Mouse (Mus musculus) CH12.LX (cell line): ENCODE data around the gene Prss41. TPM values are rescaled to one million over a fixed set of nuclear protein-coding genes. Genes with fewer than 3 reads are reported as not detected.

Source experiments
- DNase-seq: peaks from one replicate; pipeline ENCODE4 v3.0.0-alpha.2; 2013; ENCODE audit errors: extremely low read depth
- H3K27ac ChIP-seq: 2 replicates; pipeline ENCODE4 v1.5.1; 2012; ENCODE audit warnings: low read depth, mild to moderate bottlenecking, control low read depth, moderate library complexity; ENCODE audit not compliant: insufficient read depth
- H3K27me3 ChIP-seq: replicated peaks from 2 replicates; pipeline ENCODE3; 2012; ENCODE audit warnings: inconsistent platforms
- H3K36me3 ChIP-seq, 2 experiments: replicated peaks in 1 of 2; 2 replicates each; pipeline versions ENCODE3 to v1.6.1; 2012; ENCODE audit warnings: inconsistent platforms in 1 of 2, low read length in 1 of 2, mild to moderate bottlenecking in 1 of 2, mixed read lengths in 1 of 2, moderate library complexity in 1 of 2; ENCODE audit not compliant: control insufficient read depth in 1 of 2, insufficient read depth in 1 of 2
- H3K4me1 ChIP-seq, 2 experiments: 2 replicates each; pipeline ENCODE4 v1.6.1; 2012; ENCODE audit warnings: inconsistent platforms in 1 of 2, moderate library complexity in 1 of 2; ENCODE audit not compliant: insufficient read depth in 2 of 2, control insufficient read depth in 1 of 2
- H3K4me2 ChIP-seq: 2 replicates; pipeline ENCODE4 v1.6.1; 2012; ENCODE audit warnings: low read depth, mild to moderate bottlenecking, control low read depth; ENCODE audit not compliant: poor library complexity, insufficient read depth, severe bottlenecking
- H3K4me3 ChIP-seq, 3 experiments: fragments of 150-350 bp in 1 of 3; sonication (generic) in 1 of 3; replicated peaks in 1 of 3; 2 replicates each; pipeline versions ENCODE3 to v1.5.1; 2011 to 2012; ENCODE audit warnings: low read depth in 2 of 3, low read length in 2 of 3, mild to moderate bottlenecking in 2 of 3, moderate library complexity in 2 of 3, control low read depth in 1 of 3, improper control_type of control experiment in 1 of 3, inconsistent platforms in 1 of 3, mixed read lengths in 1 of 3; ENCODE audit not compliant: poor library complexity in 1 of 3
- H3K79me2 ChIP-seq: replicated peaks from 2 replicates; pipeline ENCODE4 v1.6.1; 2012; ENCODE audit warnings: mild to moderate bottlenecking, moderate library complexity; ENCODE audit not compliant: control insufficient read depth, poor library complexity, insufficient read depth, severe bottlenecking; ENCODE audit errors: extremely low read depth
- H3K9ac ChIP-seq: 2 replicates; pipeline ENCODE4 v1.6.1; 2012; ENCODE audit warnings: low read depth, mild to moderate bottlenecking, control low read depth, moderate library complexity; ENCODE audit not compliant: insufficient read depth
- H3K9me3 ChIP-seq: replicated peaks from 2 replicates; pipeline ENCODE3; 2012; ENCODE audit warnings: low read length, inconsistent platforms, mixed read lengths
- E2F4 ChIP-seq: IDR thresholded peaks from 2 replicates; pipeline ENCODE4 v1.6.1; 2011; ENCODE audit warnings: low read depth, low read length, improper control_type of control experiment; ENCODE audit not compliant: insufficient replicate concordance
- ELF1 ChIP-seq: IDR thresholded peaks from 2 replicates; pipeline ENCODE4 v1.6.1; 2014; ENCODE audit warnings: low read depth, mild to moderate bottlenecking, inconsistent platforms, low read length, improper control_type of control experiment
- EP300 ChIP-seq: IDR thresholded peaks from 2 replicates; pipeline ENCODE4 v1.6.1; 2011; ENCODE audit warnings: low read length, improper control_type of control experiment
- GABPA ChIP-seq: IDR thresholded peaks from 2 replicates; pipeline ENCODE4 v1.6.1; 2012; ENCODE audit warnings: low read depth, low read length, improper control_type of control experiment, inconsistent platforms; ENCODE audit not compliant: insufficient replicate concordance
- HCFC1 ChIP-seq: IDR thresholded peaks from 2 replicates; pipeline ENCODE4 v1.6.1; 2012; ENCODE audit warnings: low read depth, mild to moderate bottlenecking, inconsistent platforms, low read length, improper control_type of control experiment
- MEF2A ChIP-seq: IDR thresholded peaks from 2 replicates; pipeline ENCODE4 v1.6.1; 2014; ENCODE audit warnings: low read depth, mild to moderate bottlenecking, inconsistent platforms, low read length, improper control_type of control experiment, borderline replicate concordance
- MYC ChIP-seq: IDR thresholded peaks from 2 replicates; pipeline ENCODE4 v1.6.1; 2011; ENCODE audit warnings: low read depth, mild to moderate bottlenecking, improper control_type of control experiment, low read length
- NRF1 ChIP-seq: IDR thresholded peaks from 2 replicates; pipeline ENCODE4 v1.6.1; 2014; ENCODE audit warnings: low read depth, mild to moderate bottlenecking, inconsistent platforms, low read length, improper control_type of control experiment, moderate library complexity
- POLR2AphosphoS2 ChIP-seq: IDR thresholded peaks from 2 replicates; pipeline ENCODE4 v1.6.1; 2011; ENCODE audit warnings: low read depth, low read length, improper control_type of control experiment
- SIN3A ChIP-seq: IDR thresholded peaks from 2 replicates; pipeline ENCODE4 v1.6.1; 2012; ENCODE audit warnings: low read length, improper control_type of control experiment, inconsistent platforms
- SMC3 ChIP-seq: IDR thresholded peaks from 2 replicates; pipeline ENCODE4 v1.6.1; 2011; ENCODE audit warnings: low read depth, low read length, improper control_type of control experiment
- TCF12 ChIP-seq: IDR thresholded peaks from 2 replicates; pipeline ENCODE4 v1.6.1; 2014; ENCODE audit warnings: low read depth, mild to moderate bottlenecking, inconsistent platforms, low read length, improper control_type of control experiment
- UBTF ChIP-seq: IDR thresholded peaks from 2 replicates; pipeline ENCODE4 v1.6.1; 2012; ENCODE audit warnings: low read depth, mild to moderate bottlenecking, inconsistent platforms, low read length, improper control_type of control experiment, moderate library complexity
- USF1 ChIP-seq: IDR thresholded peaks from 2 replicates; pipeline ENCODE4 v1.6.1; 2014; ENCODE audit warnings: low read depth, mild to moderate bottlenecking, inconsistent platforms, low read length, improper control_type of control experiment
- ZC3H11A ChIP-seq: IDR thresholded peaks from 2 replicates; pipeline ENCODE4 v1.6.1; 2012; ENCODE audit warnings: low read depth, mild to moderate bottlenecking, inconsistent platforms, low read length, improper control_type of control experiment
- ZKSCAN1 ChIP-seq: IDR thresholded peaks from 2 replicates; pipeline ENCODE4 v1.6.1; 2012; ENCODE audit warnings: low read depth, inconsistent platforms, low read length, improper control_type of control experiment, borderline replicate concordance
- ZNF384 ChIP-seq: IDR thresholded peaks from 2 replicates; pipeline ENCODE4 v1.6.1; 2012; ENCODE audit warnings: low read depth, low read length, improper control_type of control experiment, inconsistent platforms
- dilution Hi-C: fragments of 300-500 bp; cut with MboI; formaldehyde crosslinking; loops from 2 replicates; pipeline ENCODE4 v1.14.3; 2020; ENCODE audit warnings: low sequenced_read_pairs; ENCODE audit not compliant: extremely low pct_unique_long_range_greater_than_20kb, extremely low pct_ligation_motif_present
- in situ Hi-C: fragments of 300-500 bp; cut with MboI; formaldehyde crosslinking; loops from 3 replicates; pipeline ENCODE4 v1.14.3; 2019; ENCODE audit warnings: low sequenced_read_pairs, low pct_ligation_motif_present, low pct_unique_long_range_greater_than_20kb, mixed read lengths
- polyA plus RNA-seq: library from polyadenylated mRNA; unstranded; fragments of >175 nt; gene quantifications from 2 replicates; pipeline ENCODE4 v1.2.1, GENCODE M21; 2012; ENCODE audit warnings: low read depth; ENCODE audit not compliant: insufficient read length
- total RNA-seq, 2 experiments: library from RNA; depleted of rRNA; stranded (reverse); fragments of 300-350 nt in 1 of 2; fragments of >200 nt in 1 of 2; gene quantifications; 2 replicates each; pipeline ENCODE4 v1.2.3; 2012 to 2014

Prss41 gene
- total and polyA plus RNA-seq, 3 experiments, result 0.16 to 1.0 (median 0.24) TPM

DNA sequence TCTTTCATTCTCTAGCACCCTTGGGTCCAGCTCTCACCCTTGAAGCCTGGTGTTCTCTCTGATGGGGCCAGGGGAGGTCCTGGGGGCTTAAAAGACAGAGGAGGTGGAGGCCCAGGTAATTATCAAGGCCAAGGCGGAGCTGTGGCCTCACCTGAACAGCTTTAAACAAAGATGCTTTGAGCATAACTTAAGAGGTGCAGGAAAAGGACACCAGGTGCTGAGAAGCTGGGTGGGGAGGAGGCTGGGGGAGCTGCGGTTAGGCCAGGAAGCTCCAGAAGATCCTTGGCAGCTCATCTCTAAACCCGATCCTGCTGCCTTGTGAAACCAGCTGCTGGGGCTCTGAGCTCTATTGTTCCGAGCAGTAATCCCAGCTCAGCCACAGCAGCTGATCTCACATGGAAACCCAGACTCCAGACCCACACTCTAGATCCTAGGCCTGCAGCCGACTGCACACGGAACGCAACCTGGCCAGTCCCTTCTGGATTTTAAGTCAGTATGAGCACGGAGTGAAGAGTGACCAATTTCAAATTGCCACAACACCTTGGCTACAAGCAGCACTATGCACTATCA lies 7.9 kb downstream of the Prss41 start, which contains the start of gene Prss33:
TSS of gene Prss33 (minus strand) at position 51 of the 570 bp plus-strand sequence.
- Histone ChIP-seq H3K9ac (no peak within 1 kb of the TSS), H3K4me3 (no peak within 1 kb of the TSS), H3K27me3 (no peaks in the 10 kb centered on the region), H3K4me2 (no peak within 1 kb of the TSS), H3K9me3 (no peaks in the 10 kb centered on the region), H3K79me2 (no peaks in the 10 kb centered on the region), H3K36me3 (no peaks in the 10 kb centered on the region), H3K4me1 (no peaks in the 10 kb centered on the region), H3K27ac (no peak within 1 kb of the TSS)
- DNase-seq, result no peak
- in situ Hi-C loops (loop anchor here (5.0 kb wide), 1 partner anchor 59 kb away; no protein-coding TSS in a partner anchor), dilution Hi-C loops (no loop called here)
- TF ChIP-seq E2F4 (no peak), GABPA (no peak), POLR2AphosphoS2 (no peak), ELF1 (no peak), UBTF (no peak), SIN3A (no peak), SMC3 (no peak), NRF1 (no peak), MEF2A (no peak), ZNF384 (no peak), ZKSCAN1 (no peak), EP300 (no peak), USF1 (no peak), MYC (no peak), ZC3H11A (no peak), HCFC1 (no peak)

DNA sequence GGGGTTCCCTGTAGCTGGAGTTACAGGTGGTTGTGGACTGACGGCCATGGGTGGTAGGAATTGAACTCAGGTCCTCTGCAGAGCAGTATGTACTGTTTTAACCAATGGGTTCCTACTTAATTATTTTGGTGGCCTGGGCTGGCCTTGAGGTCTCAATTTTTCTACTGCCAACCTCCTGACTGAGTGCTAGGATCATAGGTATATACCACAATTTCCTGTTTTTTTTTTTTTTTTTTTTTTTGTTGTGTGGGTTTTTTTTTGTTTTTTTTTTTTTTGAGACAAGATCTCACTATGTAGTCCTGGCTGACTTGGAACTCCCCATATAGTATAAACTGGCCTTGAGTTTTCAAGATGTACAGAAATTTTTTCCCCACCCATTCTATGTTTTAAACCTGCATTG lies 12.8 kb downstream of the Prss41 start:
- peaks cover 2 to 27% of the 10 kb centered on the region in 2 experiments; a peak in 3 of 4 replicates for H3K4me1 ChIP-seq
- no peak for DNase-seq
- no peaks in the 10 kb centered on the region for H3K9me3 ChIP-seq
- TF ChIP-seq TCF12 (no peak), ZNF384 (peak; percentile 44)
- TF ChIP-seq, all 38 proteins: peak for 1
- dilution Hi-C loops, result no loop called here
- Histone ChIP-seq H3K36me3 (peaks cover 2 to 14% of the 10 kb centered on the region in 2 experiments), H3K27me3 (no peaks in the 10 kb centered on the region), H3K27ac (no peak overlapping the region), H3K4me3 (no peak overlapping the region), H3K9ac (no peak overlapping the region), H3K79me2 (peaks cover 16% of the 10 kb centered on the region), H3K4me2 (no peak overlapping the region)
- in situ Hi-C loops, result no loop called here
